Mouse (Mus musculus) ovary, postnatal 10 days (tissue): ENCODE data around the gene Dhx35.

ENCODE experiments used
- DNase-seq: peaks from one replicate; pipeline ENCODE4 v3.0.0; 2022; ENCODE audit warnings: low spot score

The Dhx35 gene

DNA sequence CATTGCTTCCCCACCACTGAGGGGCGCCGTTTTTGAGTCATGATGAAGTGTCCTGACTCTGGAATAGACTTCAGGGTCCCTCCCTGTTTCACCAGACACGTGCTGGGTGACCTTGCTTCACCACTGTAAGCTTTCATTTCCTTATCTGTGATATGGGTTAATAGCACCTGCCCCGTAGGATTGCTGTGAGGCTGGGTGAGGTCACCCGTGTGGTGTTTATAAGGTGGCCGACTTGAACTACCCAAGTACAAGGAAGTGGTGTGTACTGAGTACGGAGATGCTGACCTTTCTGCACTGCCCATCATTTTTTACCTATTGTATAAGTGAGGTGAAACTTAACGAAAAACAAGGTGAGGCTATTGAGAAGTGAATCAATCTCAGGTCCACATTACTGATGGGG lies 9.0 kb downstream of the Dhx35 start:
- DNase-seq: no peak

DNA sequence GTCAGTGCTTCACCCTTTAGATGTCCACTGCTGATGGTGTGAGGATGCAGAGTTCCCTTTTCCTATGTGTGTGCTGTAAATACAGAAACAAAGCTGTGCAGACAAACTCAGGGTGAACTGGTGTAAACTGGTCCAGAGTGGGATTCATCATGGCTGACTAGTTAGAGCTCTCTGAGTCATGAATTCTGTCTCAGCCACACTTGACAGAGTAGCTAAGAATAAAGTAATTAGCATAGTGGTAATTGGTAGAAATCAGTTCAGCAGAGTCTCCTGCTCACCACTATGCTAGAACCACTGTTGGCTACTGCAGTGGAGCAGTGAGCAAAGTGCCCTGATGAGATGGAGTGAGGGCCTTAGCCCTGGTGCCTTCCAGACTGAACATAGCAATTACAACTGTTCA lies 21.1 kb downstream of the Dhx35 start:
- DNase-seq: no peak

DNA sequence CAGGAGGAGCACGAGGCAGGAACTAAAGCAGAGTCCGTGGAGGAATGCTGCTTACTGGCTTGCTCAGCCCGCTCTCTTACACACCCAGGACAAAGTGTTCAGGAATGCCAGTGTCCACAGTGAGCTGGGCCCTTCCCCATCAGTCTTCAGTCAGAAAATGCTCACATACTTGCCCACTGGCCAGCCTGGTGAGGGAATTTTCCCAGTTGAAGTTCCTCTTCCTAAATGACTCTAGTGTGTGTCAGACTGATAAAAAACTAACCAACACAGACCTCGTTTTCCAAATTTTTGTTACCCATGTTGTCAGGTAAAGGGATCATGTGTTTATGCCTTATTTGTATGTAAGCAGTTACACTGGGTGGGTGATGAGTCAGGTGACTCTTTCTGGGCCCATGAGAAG lies 21.6 kb downstream of the Dhx35 start:
- no peak for DNase-seq

DNA sequence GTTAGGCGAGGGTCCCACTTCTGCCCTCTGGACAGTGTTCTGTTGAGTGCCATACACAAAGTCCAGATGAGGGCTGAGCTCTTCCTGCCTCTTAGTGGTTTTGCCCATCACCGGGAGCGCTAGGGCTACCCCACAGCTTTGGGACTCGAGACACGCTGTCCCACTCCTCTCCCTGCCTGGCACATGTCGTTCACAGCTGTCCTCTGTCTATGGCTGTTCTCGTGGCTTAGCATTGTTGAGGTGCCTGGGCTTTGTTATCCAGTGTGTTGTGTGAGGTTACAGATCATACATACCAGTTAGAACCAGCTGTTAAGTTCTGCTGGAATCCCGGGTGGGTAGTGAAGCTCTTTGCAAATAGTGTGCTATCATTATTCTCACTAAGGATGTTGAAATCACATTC lies 23.1 kb downstream of the Dhx35 start:
- no peak for DNase-seq

DNA sequence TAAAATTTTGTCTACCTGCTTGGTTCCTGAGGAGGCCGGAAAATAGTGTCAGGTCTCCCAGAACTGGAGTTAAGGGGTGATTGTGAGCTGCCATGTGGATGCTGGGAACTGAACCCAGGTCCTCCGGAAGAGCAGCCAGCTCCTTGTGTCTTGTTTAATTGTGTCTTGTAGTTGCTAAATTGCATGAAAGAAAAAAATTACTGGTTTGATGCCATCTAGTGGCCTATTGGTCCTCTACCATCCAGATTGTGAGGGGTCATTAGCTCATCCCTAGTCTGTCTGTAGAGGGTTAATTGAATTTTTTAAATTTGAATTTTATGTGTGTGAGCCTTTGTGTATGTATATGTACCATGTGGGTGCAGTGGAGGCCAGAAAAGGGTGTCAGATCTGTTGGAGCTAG lies 33.5 kb downstream of the Dhx35 start:
- DNase-seq: no peak

DNA sequence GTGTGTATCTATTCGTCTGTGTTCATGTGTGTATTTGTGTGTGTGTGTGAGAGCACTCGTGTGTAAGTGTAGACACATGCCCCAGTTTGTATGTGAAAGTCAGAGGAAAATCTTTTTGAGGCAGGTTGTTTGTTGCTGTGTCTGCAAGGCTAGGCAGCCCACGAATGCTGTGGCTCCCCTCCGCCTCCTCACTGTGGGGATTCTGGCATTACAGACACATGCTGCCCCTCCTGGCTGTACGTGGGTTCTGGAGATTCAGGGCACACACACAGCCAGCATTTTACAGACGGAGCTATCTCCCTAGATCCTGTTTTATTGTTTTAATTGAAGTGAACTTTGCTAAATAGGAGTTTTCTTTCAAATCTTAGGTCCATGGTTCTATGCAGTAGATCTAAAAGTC lies 35.1 kb downstream of the Dhx35 start:
- no peak for DNase-seq

DNA sequence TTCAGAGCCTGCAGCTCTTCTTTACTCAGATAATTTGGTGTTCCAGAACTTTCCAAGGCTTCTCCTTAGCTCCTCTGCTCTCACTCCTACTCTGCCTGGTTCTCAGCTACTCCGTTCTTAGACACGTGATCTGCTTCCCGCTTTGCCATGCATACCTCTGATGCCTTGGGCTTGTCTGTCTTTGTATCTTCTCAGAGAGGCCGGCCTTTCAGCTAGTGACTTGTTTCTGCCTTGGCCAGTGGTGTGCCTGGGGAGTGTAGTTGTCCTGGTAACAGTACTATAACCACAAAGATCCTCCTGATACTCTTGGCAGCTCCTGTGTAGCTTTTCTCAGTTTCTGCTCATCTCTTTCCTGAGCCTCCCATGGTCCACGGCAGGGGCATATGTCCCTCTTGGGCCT lies 38.6 kb downstream of the Dhx35 start:
- no peak for DNase-seq

DNA sequence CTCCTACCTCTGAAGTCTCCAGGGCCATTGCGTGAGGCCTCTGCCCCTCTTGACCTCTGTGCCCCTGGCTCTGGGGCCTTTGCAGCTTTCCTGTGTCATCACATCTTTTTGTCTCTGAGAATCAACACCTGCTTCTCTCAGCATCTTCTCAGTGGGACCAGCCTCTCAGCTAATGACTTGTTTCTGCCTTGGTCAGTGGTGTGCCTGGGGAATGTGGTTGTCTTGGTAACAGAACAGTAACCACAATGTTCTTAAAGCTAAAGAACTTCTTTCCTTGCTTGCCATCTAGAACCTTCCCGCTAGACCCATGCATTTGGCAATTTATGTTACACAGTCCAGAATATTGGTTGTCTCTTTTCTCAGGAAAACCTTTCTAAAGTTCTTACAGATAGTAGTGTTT lies 39.0 kb downstream of the Dhx35 start:
- no peak for DNase-seq

DNA sequence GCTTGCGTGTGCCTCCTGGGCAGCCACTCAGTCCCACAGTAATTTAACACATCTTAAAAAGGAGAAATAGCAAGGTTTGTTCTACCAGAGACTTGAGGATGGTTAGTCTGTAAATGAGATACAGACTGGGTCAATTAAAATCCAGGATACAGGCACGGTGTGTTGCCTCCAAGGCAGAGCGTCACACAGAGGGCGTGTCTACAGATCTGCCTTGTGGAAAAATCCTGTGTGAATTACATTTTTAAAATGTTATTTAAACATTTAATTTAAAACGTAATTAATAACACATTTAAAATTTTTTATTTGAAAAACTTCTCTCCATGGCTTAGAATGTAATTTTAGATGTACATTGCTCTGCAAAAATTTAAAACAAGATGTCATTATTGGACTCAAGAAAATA lies 48.7 kb downstream of the Dhx35 start:
- no peak for DNase-seq

DNA sequence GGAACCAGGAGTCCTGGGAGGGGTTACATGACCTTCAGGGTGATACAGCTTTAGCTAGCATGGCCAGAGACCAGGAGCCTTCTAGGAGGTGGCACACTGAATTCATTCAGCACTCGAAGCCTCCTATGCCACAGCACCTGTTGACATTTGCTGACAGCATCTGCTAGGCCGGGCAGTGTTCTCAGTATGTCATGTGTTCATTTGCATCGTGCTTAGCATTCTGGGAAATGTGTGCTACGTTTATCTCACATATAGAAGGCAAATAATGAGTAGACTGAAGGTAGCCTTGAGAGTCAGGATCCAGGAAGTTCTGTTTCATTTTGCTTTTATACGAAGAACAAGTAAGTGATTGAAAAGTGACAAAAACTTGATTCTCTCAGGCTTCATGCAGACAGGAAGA lies 50.4 kb downstream of the Dhx35 start:
- DNase-seq: no peak

DNA sequence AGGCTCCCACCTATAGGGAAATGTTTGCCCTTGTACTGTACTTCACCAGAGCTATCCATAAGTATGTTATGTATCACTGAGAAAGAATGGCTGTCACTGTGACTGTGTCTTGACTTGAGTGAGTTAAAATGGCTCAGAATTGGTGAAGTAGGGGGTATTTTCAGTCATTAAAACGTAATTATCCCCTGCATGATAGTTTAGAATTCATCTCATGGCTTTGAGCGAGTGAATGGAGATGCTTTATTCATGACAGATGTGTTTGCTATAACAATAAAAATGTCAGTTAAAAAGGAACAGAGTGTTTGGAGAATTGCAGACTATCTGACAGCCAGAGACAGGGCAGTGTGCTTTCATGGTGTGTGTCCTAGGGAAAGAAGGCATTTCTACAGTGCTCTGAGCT lies 51.6 kb downstream of the Dhx35 start:
- no peak for DNase-seq

DNA sequence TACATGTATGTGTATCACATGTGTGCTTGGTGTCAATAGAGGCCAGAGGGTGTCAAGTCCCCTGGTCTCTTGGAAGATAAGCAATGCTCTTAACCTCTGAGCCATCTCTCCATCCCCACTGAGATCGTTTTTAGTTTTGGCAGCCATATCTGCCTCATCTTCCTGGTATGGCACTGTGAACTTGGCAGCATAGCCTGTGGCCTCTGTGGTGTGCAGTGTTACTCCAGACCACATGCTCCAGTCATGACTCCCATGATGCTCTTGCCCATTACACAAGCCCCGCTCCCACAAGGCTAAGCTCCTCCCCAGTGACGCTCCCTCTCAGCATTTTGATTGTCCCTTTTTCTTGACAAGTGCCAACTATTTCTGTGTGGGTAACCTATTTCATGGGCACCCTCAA lies 53.4 kb downstream of the Dhx35 start:
- DNase-seq: no peak

DNA sequence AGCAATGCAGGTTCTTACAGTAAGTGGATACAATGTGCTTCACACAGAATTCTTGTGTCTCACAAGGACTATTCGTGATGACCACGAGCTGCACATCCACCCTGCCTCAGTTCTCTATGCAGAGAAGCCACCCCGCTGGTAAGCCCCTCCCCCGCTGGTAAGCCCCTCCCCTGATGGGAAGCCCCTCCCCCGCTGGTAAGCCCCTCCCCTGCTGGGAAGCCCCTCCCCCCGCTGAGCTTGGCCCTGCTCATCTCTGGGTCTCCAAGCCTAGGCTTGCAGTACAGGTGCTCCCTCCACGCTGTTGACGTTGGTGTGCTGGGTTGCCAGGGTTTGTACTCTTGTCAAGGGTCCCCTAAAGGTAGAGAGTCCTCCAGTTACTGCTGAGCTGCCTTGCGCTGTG lies 54.8 kb downstream of the Dhx35 start:
- no peak for DNase-seq

DNA sequence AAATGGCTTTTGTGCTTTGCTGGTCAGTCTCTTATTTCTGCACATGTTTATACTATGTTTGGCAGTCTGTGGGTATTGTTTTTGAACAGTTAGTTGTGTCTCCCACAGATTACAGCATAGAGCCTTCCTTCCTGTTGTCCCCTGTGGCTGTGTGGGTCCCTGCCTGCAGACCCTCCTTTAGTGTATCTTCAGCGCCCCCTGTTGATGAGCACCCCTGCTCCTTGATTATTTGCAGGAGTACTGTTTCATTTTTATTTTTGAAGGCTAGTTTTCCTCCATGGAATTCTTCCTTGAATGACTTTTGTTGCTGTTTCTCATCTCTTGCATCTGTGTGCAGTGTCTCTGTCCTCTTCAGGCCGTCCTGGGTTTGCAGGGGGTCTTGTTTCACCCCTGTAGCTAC lies 58.0 kb downstream of the Dhx35 start:
- no peak for DNase-seq

DNA sequence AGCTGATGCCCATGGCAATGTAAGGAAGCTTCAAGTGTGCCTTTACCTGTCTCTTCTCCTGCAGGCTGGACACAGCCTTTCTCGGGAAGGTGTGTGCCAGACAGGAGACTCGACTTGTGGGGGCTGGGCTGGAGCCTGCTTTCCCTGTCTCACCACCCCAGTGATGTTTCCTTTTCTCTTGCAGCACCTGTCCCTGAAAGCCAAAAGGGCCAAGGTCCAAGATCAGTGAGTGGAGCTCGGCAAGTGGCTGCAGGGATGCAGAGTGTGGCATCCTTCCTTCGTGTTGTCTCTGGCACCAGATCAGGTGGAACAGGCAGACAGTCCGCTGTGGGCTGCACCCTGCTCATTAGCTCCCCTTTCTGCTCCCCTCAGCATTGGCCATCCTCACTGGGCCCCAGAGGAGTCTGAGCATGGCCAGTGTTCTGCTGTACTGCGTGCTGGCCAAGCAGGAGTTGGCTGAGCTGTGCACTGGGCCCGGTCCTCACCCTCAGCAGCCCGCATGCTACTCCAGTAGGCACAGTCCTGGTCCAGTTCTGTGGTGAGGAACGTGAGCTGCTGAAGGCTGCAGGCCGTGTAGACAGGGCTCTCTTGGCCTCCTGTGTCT lies 62.4 kb downstream of the Dhx35 start:
- DNase-seq: no peak

DNA sequence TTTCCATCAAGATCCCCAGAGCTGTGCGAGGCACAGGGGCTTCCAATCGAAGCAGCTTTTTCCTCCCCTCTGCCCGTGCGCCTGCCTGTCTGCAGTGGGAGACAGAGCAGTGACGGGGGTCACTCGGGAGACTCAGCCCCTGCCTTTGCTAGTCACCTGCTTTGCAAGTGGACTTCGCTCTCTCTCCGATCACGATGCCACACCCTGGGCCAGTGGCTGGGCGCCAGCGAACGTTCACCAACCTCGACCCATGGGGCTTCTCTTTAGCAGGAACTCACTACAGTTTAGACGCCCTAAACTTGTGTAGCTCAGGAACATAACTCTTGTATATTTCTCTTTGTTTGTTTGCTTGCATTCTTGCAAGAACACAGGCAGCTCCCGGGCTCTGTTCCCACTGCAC lies 63.0 kb downstream of the Dhx35 start:
- DNase-seq: no peak

DNA sequence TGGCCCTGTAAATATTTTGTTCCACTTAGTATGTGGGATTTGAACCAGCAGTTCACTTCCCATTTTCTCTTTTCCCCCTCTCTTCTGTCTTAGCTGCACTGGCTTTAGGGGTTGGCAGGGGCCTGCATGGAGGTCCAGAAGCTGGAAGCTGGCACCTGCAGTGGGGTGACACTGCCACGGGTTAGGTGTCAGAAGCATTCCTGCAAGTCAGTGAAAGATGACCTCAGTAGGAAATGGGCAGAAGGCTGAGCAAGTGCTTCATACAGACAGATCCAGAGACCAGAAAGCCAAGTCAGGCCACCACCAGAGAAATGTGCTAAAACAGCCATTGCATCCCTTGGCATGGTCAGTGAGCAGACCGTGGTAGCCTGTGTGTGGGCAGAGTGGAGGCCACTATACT lies 66.5 kb downstream of the Dhx35 start:
- DNase-seq: no peak

DNA sequence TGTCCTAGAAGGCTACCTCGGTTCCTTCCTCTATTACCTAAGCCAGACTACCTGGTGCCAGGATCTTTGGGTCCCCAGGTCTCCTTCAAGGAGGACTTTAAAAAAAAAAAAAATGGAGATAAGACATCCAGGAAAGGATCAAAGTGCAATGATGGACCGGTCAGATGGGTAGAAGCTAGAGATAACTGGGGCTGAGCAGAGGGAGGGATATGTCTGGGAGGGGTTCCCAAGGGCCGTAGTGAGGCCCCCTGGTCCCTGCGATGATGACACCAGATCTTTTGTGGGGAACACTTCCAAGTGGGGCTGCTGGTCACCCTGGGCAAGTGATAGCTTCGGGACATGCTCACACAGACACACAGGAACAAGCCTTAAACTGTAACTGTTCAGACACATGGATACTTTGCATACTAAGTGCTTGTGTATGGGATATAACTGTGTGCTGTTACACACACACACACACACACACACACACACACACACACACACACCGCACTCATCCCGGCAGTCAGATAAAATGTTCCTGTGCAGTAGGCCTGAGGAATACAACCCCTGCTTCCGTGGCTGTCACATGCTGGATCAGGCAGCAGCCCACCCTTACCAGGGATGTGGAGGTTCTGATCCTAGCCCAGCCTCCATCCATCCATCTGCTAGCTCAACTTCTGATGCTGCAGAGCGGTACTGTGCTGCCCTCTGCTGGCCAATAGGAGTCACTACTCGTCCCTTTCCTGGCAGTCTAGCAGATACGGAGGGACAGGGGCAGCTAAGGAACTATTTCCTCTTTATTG lies 68.9 kb downstream of the Dhx35 start:
- DNase-seq: peak; percentile 33

DNA sequence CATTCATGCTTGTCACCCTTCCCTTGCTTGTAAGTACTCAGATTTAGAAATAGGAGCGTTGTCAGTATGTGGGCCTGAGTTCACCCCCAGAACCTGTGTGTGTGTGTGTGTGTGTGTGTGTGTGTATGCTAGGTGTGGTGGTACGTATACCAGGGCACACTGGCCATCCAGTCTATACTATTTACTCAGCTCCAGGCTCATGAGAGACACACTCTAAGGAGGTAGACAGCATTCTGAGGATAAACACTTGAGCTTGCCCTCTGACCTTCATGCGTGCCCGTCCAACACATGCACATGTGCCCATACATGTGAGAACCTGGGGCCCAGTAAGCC lies 69.5 kb downstream of the Dhx35 start:
- no peak for DNase-seq

DNA sequence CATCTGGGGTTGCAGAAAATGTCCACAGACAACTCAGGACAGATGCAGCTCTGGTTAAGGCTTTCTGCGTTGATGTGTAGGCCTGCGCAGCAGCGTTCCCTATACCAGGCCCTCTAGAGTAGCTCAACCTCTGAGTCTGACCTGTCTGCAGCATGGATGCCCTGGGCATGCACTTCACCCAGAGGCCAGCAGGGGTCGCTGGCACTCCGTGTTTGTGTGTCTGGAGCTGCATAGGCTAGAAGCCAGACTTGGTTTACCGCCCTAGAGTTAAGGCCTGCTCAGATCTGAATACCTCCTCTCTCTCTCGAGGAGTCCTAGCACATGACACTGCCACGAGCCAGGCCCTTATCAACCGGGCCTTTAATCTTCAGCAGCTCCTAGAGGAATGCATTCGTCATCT lies 70.8 kb downstream of the Dhx35 start:
- DNase-seq: peak; percentile 69

DNA sequence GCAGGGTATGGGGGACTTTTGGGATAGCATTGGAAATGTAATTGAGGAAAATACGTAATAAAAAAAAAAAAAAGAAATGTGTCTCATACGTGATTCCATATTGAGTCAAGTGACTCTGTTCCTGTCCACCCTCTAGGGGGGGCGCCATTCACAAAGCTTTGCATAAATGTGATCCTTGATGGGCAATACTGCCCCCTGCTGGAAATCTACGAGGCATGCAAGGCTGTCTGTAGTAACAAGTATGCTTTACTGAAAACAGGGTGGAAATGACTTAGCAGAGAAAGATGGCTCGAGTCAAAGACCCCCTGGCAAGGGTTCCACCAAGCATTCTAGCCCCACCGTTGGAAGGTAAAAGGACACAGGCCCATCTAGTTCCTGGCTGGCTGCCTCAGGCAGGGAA lies 92.0 kb downstream of the Dhx35 start:
- DNase-seq: no peak

DNA sequence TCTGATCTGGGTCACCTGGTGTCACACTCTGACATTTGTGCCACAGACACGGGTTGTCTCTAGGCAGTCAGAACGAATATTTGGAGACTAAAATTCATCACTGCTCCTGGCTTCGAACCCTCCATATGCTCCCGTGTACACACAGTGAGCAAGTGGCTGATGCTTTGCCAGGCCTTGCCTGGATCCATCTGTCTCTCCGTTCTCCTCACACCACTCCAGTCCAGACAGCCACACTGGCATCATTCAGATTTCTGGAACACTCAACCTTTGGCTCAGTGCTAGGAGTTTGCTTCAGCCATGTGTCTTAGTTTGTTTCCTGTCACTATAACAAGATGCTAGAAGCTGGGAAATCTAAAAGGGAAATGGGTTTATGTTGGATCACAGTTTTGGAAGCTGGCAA lies 93.9 kb downstream of the Dhx35 start:
- no peak for DNase-seq

DNA sequence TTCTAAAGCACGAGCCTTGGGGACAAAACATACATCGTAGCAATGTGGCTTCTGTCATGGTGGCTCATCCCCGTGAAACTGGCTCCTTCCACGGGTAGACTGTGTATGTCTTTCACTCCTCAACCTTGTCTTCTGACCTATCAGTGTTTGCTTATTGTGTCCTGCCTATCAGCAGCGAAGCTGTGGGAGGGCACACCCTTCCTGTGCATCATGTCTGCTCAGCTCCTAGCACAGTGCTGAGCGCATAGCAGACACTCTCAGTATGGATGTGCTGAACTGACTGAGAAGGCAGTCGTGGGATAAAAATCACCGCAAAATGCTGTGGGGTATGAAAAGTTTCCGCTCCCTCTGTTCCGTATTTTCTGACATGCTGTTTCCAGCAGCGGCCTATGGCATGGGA lies 94.6 kb downstream of the Dhx35 start:
- no peak for DNase-seq

DNA sequence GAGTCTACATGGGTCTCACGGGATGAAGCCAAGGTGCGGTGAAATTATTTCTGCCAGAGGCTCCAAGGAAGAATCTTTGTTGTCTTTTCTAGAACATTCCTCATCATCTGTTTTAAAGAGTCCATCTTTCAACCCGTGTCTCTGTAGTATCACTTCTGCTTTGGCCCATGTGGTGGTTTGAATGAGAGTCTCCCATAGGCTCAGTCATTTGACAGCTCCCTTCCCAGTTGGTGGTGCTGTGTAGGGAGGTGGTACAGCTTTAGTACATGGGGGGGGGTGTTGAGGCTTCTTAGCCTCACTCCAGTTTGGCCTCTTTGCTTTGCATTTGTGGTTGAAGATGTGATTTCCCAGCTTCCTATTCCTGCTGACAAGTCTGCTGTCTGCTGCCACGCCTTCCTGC lies 96.7 kb downstream of the Dhx35 start:
- DNase-seq: no peak
